Mouse (Mus musculus): ENCODE measurements around the gene Frmd4b.
"Not testable (repeated sequence)": the region's sequence is repeated elsewhere in the genome, so short reads cannot be mapped to it uniquely, and the experiment has no call there.

Frmd4b gene

DNA sequence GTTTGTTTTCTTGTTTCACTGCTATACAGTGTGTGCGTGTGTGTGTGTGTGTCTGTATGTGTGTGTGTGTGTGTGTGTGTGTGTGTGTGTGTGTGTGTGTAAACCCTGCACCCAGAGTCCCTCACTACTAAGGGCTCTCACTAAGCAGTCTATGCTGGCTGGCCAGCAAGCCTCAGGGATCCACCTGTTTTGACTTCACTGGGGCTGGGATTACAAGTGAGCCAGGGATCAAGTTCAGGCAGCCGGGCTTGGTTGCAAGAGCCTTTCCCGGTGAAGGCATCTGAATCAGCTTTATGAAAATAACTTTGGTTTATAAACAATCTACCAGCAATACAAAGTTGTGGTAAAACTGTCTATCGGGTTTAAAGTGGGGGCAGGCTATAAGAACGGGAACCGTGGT, 206.0 kb downstream of the Frmd4b start:
- DNase-seq, result no peak

DNA sequence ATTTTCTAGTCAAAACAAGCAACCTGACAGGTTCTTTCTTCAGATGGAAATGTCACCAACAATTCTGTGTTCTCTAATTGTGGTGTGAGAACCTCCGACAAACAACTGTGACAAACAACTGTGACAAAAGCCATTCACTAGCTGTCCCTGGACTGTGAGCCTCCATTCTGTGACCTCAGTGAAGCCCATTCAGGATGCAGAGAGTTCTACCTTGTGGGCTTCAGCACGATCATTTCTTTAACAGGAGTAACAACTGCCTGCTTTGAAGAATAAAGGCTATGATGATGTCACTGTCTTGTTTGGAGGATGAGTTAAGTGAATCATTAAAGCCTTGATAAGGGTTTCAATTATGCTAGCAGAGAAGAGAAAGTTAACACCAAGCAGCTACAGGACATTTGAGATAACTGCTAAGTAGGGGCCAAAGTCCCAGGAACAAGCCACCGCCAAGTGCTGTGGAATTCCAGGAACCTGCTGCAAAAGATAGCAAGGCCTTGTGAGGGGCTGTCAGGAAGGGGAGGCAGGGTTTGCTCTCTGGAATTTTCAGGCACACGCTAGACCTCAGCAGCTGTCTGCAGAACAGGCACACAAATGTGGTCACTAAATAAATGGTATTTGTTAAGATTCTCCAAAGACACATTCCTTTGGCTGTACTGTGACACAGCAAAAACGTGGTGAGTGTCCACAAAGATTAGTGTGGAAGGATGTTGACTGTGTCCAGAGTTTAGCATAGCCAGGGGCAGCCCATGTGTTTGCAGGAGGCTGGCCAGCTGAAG, 207.7 kb downstream of the Frmd4b start:
- no peak for DNase-seq

GRCm38 (mm10) chr6:97407914-97408313, 209.4 kb downstream of the Frmd4b start:
- DNase-seq, result no peak

DNA sequence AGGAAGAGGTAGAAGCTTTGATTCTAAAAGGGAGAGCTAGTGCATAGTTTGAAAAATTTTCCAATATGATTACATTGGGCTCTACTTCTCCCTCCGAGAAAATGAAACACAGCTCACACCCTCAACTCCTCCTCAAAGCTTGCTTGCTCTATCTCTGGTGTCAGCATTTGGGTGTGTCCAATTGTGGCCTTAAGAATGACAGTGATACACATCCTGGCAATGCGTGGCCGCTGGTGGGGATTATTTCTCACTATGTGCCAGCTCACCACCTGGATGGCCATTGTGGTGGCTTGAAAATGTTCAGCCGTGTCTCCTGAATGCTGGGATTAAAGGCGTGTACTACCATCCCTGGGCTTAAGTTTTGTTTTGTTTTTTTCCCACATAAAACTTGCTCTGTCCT, 209.9 kb downstream of the Frmd4b start:
- DNase-seq, result no peak

- DNase-seq, result no peak
These were observed 212.0 kb downstream of the Frmd4b start for GRCm38 (mm10) chr6:97405311-97405710.

DNA sequence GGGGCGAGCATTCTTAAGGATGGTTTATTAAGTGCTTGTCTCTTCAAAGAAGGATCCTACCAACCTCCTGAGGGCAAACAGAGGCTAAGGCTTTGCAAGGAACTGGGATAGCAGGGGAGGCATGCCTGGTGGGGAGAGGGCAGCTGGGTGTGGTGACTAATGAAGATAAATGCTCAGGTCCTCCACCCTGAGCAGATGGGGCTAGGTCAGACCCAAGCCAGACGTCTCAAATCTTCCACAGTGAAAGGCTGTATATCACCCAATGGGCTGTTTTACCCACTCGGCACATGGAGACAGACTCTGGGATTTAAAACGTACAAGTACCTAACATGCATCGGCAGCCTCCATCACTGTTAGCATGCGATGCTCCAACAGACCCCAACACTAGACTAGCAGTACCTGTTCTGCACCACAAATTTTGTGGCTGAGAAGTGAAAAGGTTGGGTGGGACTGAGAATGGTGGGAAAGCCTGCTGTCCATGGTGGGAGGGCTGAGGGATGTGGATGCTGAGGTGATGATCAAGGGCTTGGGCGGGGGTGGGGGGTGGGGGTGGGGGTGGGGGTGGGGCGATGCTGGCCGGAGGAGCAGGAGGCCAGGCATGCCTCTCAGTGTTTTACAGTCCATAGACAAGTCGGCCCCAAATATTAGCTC, 214.4 kb downstream of the Frmd4b start:
- DNase-seq, result no peak

- no peak for DNase-seq
These were observed 216.9 kb downstream of the Frmd4b start for GRCm38 (mm10) chr6:97400446-97400845.

DNA sequence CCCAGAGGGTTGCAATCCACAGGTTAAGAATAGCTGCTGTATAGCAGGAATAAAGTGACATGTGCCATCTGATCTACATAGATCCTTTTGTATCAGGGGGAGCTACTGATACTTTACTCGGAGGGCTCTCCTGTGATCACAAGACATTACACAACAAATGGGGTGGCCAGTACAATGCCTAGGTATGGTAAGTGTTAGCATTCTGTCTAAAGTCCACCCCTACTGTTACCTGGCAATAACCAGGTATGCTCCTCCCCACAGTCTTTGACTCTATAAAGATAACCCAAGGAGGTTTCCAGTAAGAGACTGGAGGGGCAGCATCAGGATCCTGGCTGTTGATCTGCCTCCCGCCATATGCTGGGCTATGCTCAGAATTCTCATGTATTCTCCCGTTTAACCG, 219.4 kb downstream of the Frmd4b start:
- no peak for DNase-seq

DNA sequence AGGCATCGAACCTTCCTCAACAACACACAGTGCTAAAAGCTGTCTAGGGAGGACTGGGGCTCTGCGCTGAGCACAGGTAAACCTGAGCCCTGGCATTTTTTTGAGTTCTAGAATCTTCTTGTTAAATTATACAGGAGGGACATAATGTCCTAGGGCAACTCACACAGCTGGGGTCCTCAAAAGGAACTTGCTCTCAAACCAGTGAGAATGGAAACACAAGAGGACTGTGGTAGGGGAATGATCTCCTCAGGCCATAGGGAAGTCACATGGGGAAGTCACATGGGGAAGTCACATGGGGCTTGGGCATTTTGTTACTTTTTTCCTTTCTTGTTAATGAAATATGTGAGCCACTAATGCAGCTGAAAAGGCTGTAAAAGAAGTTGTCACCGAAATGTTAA, 220.4 kb downstream of the Frmd4b start:
- DNase-seq, result no peak

DNA sequence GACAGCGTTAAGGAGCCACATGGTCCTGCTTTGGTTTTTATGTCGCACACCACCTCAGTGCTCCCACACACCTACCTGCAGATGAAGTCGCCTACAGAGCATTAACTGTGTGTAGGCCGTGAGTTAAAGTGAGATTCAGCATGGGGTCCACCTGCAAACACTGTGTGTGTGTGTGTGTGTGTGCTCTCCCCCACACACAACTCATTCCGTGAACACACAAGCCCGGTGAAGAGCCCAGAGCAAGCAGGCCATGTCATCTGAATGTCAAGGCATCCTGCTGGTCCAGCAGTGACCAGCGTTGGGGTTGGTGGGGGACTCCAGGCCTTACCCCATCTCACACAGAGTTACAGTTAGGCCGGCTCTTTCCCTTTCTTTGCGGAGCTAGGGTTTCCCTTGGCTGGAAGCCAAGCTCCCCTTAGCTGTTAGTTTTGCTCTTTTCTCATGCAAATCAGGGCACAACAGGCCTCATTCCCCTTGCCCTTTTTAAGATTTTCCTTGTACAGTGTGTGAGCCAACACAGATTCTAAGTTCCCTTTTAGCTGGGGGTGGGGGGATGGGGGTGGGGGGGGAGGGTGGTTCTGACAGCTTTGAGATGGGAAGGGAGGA, 220.9 kb downstream of the Frmd4b start:
- peak; percentile 24 for DNase-seq

- DNase-seq, result peak; percentile 66
These were observed 221.6 kb downstream of the Frmd4b start for GRCm38 (mm10) chr6:97395477-97396350.

DNA sequence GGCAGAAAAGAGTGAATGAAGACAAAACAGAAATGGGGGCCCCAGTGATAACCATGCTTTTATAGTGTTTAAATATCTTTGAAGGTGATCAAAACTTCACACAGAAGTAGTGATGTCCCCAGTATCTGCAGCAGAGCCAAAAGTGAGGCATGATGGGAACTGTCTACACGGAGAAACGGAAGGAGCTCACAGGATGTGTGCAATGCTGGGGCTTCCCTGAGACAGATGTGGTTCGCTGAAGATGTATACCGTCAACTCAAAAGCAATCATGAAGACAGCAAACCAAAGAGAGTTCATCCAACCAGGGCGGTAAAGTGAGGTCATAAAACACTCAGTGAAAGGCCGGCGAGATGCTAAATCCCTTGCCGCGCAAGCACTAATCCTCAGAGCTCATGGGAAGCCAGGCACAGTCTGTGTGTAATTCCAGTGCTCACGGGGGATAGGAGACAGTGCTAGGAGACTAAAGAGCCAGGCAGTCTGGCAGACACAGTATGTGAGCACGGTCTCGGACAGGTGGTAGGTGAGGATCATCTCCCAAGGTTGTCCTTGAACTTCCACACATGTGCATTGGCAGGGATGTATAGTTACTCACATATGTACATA, 222.8 kb downstream of the Frmd4b start:
- no peak for DNase-seq

GRCm38 (mm10) chr6:97392912-97393311, 224.4 kb downstream of the Frmd4b start:
- DNase-seq, result no peak

DNA sequence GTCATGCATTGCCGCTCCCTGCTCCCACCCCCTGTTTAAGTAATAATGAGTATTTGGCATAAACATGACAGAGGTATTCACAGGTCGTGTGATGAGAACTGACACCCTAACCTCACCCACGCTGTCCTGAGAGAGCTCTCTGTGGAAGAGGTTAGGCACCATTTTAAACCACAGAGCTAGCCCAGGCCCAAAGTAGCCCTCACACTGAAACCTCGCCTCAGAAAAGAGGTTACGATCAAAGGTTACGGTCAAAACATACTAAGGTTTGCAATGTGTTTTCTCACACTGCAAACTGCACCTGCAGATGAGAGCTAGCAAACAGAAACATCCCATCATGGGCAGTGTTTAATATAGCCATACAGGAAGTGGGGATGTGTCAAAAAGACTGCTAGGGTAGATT, 230.0 kb downstream of the Frmd4b start:
- DNase-seq, result no peak

GRCm38 (mm10) chr6:97384918-97385317, 232.4 kb downstream of the Frmd4b start:
- DNase-seq, result no peak

DNA sequence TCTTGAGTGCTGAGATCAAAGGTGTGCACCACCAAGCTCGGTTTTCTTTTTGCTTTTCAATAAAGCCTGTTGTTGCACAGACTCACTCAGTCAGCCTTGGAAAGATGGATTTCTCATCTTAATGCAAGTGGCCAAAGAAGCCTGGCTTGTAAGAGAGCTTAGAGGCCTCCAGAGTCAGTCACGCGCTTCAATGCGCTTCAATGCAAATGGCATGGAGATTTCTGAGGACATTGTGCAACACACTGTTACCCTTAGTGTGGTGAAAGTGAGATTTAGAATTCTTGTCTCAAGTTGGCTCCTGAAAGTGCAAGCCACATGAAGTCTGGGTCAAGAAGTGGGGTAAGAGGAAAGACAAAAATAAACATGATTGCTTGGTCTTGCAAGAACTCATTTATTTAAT, 236.1 kb downstream of the Frmd4b start:
- DNase-seq, result no peak

- no peak for DNase-seq
These were observed 246.4 kb downstream of the Frmd4b start for GRCm38 (mm10) chr6:97370947-97371346.

- DNase-seq, result no peak
These were observed 246.9 kb downstream of the Frmd4b start for GRCm38 (mm10) chr6:97370460-97370859.

- DNase-seq, result no peak
These were observed 253.5 kb downstream of the Frmd4b start for GRCm38 (mm10) chr6:97363846-97364245.

DNA sequence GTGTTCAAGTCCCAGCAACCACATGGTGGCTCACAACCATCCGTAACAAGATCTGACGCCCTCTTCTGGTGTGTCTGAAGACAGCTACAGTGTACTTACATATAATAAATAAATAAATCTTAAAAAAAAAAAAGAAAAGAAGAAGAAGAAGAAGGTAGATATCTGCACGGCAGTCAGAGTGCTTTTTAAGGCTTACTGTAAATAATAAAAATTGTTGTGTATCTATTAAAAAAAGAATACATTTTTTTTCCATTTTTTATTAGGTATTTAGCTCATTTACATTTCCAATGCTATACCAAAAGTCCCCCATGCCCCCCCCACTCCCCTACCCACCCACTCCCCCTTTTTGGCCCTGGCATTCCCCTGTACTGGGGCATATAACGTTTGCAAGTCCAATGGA, 259.7 kb downstream of the Frmd4b start:
- not testable (repeated sequence) for DNase-seq

GRCm38 (mm10) chr6:97356612-97357011, 260.7 kb downstream of the Frmd4b start:
- DNase-seq, result no peak

GRCm38 (mm10) chr6:97355141-97355540, 262.2 kb downstream of the Frmd4b start:
- DNase-seq, result no peak

GRCm38 (mm10) chr6:97353933-97354332, 263.4 kb downstream of the Frmd4b start:
- DNase-seq, result peak; percentile 27
